Mouse (Mus musculus) embryonic facial prominence, embryonic 13.5 days (tissue): Measurements from ENCODE around the gene Otud4. TPM values are rescaled to one million over a fixed set of nuclear protein-coding genes. Genes with fewer than 3 reads are reported as not detected.

ENCODE experiments used
- ATAC-seq: fragments of 200-750 bp; cut with Nextera tagmentation; 2 replicates; pipeline ENCODE4 v1.8.0; 2017; ENCODE audit warnings: low read depth; ENCODE audit not compliant: insufficient number of reproducible peaks, insufficient read depth, low FRiP score, low TSS enrichment
- H3K27ac ChIP-seq: fragments of 300-500 bp; sonication (generic); 2 replicates; pipeline ENCODE4 v1.5.1; 2015; ENCODE audit warnings: moderate library complexity, mild to moderate bottlenecking, inconsistent platforms
- H3K27me3 ChIP-seq: fragments of 300-500 bp; sonication (generic); 2 replicates; pipeline ENCODE4 v1.6.1; 2015; ENCODE audit warnings: mild to moderate bottlenecking, inconsistent platforms
- H3K36me3 ChIP-seq: fragments of 300-500 bp; sonication (generic); 2 replicates; pipeline ENCODE4 v1.6.1; 2015; ENCODE audit warnings: mild to moderate bottlenecking, inconsistent platforms
- H3K4me1 ChIP-seq: fragments of 300-500 bp; sonication (generic); 2 replicates; pipeline ENCODE4 v1.6.1; 2015; ENCODE audit warnings: inconsistent platforms
- H3K4me2 ChIP-seq: fragments of 300-500 bp; sonication (generic); 2 replicates; pipeline ENCODE4 v1.6.1; 2015; ENCODE audit warnings: moderate library complexity, mild to moderate bottlenecking, inconsistent platforms
- H3K4me3 ChIP-seq: fragments of 300-500 bp; sonication (generic); 2 replicates; pipeline ENCODE4 v1.5.1; 2015; ENCODE audit warnings: mild to moderate bottlenecking, inconsistent platforms
- H3K9ac ChIP-seq: fragments of 300-500 bp; sonication (generic); 2 replicates; pipeline ENCODE4 v1.6.1; 2015; ENCODE audit warnings: mild to moderate bottlenecking, inconsistent platforms
- H3K9me3 ChIP-seq: fragments of 300-500 bp; sonication (generic); 2 replicates; pipeline ENCODE4 v1.6.1; 2016; ENCODE audit warnings: inconsistent platforms
- WGBS: fragments of 180-500 bp; shearing (Covaris S2); methylation state at CpG from one replicate; pipeline ENCODE4 v1.1.7; 2015; ENCODE audit warnings: mixed read lengths; 5-methylcytosine and 5-hydroxymethylcytosine counted together
- polyA plus RNA-seq: library from polyadenylated mRNA; unstranded; fragments of >200 nt; fragmentation: Nextera tagmentation; extraction: Ambion mirVana; gene quantifications from 2 replicates; pipeline ENCODE4 v1.2.1, GENCODE M21; 2015

Otud4 gene
- polyA plus RNA-seq, 1 experiment from 2014 or later: 10.7 TPM

DNA sequence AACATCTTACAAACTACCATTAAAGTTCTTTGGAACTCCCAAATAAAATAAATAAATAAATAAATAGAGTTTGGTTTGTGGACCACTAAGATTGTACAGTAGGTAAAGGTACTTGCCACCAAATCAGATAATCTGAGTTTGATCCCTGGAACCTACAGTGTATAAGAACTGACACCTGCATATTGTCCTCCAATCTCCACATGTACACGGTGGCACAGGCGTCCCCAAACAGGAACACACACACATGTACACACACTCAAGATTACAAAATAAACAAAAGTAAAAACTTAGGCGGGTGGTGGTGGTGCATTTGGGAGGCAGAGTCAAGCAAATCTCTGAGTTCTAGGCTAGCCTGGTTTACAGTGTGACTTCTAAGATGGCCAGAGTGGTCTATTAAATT is 67.3 kb downstream of the Otud4 start:
- ATAC-seq: no peak
- Histone ChIP-seq H3K9me3 (no peaks in the 10 kb centered on the region), H3K4me1 (no peaks in the 10 kb centered on the region), H3K27me3 (no peaks in the 10 kb centered on the region), H3K4me2 (no peak overlapping the region), H3K27ac (no peak overlapping the region), H3K9ac (no peak overlapping the region), H3K4me3 (no peak overlapping the region), H3K36me3 (peaks cover 48% of the 10 kb centered on the region)
- 92% methylated on average over 3 of the region's 3 CpGs for WGBS

GRCm38 (mm10) chr8:79711064-79711961 is 71.9 kb downstream of the Otud4 start, which contains the start of the genes Abce1 and Anapc10:
TSS of gene Abce1 (minus strand) at chr8:79711740.
TSS of gene Anapc10 (plus strand) at chr8:79711820.
- peaks cover 25% of the 10 kb centered on the region for H3K36me3 ChIP-seq
- H3K27ac ChIP-seq: peak within 1 kb of the TSS; percentile 86
- peaks cover 5% of the 10 kb centered on the region; the same call in 1 of the 2 replicates for H3K4me1 ChIP-seq
- H3K27me3 ChIP-seq: no peaks in the 10 kb centered on the region
- ATAC-seq: peak; percentile 99
- peak within 1 kb of the TSS; percentile 91 for H3K9ac ChIP-seq
- H3K4me3 ChIP-seq: peak within 1 kb of the TSS; percentile 92
- H3K4me2 ChIP-seq: peak within 1 kb of the TSS; percentile 82
- under 1% methylated on average over 73 of the region's 73 CpGs for WGBS
- no peaks in the 10 kb centered on the region for H3K9me3 ChIP-seq

GRCm38 (mm10) chr8:79712676-79713075 is 73.3 kb downstream of the Otud4 start:
- 46% methylated on average over 6 of the region's 6 CpGs for WGBS
- H3K4me3 ChIP-seq: peak overlapping the region; percentile 92; the same call in 1 of the 2 replicates
- no peak overlapping the region for H3K27ac ChIP-seq
- H3K4me2 ChIP-seq: peak overlapping the region; percentile 82
- no peaks in the 10 kb centered on the region for H3K9me3 ChIP-seq
- no peak overlapping the region for H3K9ac ChIP-seq
- no peaks in the 10 kb centered on the region for H3K27me3 ChIP-seq
- H3K4me1 ChIP-seq: peaks cover 5% of the 10 kb centered on the region; the same call in 1 of the 2 replicates
- H3K36me3 ChIP-seq: peaks cover 30% of the 10 kb centered on the region
- ATAC-seq: no peak

DNA sequence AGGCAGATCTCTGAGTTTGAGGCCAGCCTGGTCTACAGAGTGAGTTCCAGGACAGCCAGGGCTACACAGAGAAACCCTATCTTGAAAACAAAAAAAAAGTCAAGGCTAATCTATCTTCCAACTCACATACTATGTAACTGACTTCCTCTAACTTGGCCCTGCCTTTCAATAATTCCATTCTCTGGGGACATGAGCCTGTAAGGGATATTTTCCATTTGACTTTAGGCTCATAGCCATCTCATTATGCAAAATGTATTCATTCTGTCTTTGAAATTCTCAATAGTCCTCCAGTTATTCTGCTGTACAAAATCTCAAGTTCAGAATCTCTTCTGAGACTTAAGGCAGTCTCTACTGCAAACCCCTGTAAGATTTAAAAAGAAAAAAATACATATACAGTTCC is 82.1 kb downstream of the Otud4 start:
- H3K4me3 ChIP-seq: no peak overlapping the region
- no peaks in the 10 kb centered on the region for H3K9me3 ChIP-seq
- H3K4me1 ChIP-seq: no peaks in the 10 kb centered on the region
- no peak overlapping the region for H3K27ac ChIP-seq
- ATAC-seq: no peak
- H3K4me2 ChIP-seq: no peak overlapping the region
- no peaks in the 10 kb centered on the region for H3K27me3 ChIP-seq
- peaks cover 46% of the 10 kb centered on the region for H3K36me3 ChIP-seq
- no peak overlapping the region for H3K9ac ChIP-seq

DNA sequence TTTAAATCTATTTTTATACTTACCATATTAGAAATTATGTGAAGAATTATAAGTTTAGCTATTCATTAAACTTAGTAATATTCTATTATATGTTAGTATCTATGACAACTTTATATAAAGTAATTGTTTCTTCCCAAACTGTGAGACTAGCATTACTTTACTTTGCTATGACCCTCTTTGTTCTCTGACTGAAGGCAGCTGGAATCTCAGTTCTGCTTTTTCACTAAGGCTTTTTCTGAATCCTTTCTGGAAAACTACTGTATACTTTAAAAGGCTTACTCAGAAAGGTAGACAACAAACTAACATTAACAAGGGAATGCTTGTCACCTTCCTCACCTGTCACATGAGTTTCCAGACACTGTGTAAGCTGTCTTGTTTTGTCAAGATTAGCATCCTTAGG is 83.9 kb downstream of the Otud4 start:
- Histone ChIP-seq H3K4me3 (no peak overlapping the region), H3K27me3 (no peaks in the 10 kb centered on the region), H3K9ac (no peak overlapping the region), H3K36me3 (peaks cover 28% of the 10 kb centered on the region), H3K4me1 (no peaks in the 10 kb centered on the region), H3K4me2 (no peak overlapping the region), H3K9me3 (no peaks in the 10 kb centered on the region), H3K27ac (no peak overlapping the region)
- ATAC-seq: no peak

- Histone ChIP-seq H3K27me3 (no peaks in the 10 kb centered on the region), H3K4me1 (no peaks in the 10 kb centered on the region), H3K4me3 (no peak overlapping the region), H3K4me2 (no peak overlapping the region), H3K9ac (no peak overlapping the region), H3K9me3 (no peaks in the 10 kb centered on the region), H3K36me3 (peaks cover 28% of the 10 kb centered on the region), H3K27ac (no peak overlapping the region)
- ATAC-seq: no peak
- 62% methylated on average over 3 of the region's 3 CpGs for WGBS
Measured at GRCm38 (mm10) chr8:79724589-79724988, 85.2 kb downstream of the Otud4 start.

Other genes with a start within 250 kb of the Otud4 start
- 53.9 and 58.0 TPM in 2 replicates for gene Smad1, start 240.1 kb upstream of the Otud4 start, polyA plus RNA-seq
- 103 and 106 TPM in 2 replicates for gene Abce1, start 72.1 kb downstream of the Otud4 start, polyA plus RNA-seq
- 43.1 and 47.2 TPM in 2 replicates for gene Anapc10, start 72.2 kb downstream of the Otud4 start, polyA plus RNA-seq